Mouse (Mus musculus) right cerebral cortex, adult 18-20 months (tissue): ENCODE data around the gene Eva1a.

Experiments used
- DNase-seq: peaks from one replicate; pipeline ENCODE4 v3.0.0; 2022; ENCODE audit warnings: mixed read lengths

Gene Eva1a

DNA sequence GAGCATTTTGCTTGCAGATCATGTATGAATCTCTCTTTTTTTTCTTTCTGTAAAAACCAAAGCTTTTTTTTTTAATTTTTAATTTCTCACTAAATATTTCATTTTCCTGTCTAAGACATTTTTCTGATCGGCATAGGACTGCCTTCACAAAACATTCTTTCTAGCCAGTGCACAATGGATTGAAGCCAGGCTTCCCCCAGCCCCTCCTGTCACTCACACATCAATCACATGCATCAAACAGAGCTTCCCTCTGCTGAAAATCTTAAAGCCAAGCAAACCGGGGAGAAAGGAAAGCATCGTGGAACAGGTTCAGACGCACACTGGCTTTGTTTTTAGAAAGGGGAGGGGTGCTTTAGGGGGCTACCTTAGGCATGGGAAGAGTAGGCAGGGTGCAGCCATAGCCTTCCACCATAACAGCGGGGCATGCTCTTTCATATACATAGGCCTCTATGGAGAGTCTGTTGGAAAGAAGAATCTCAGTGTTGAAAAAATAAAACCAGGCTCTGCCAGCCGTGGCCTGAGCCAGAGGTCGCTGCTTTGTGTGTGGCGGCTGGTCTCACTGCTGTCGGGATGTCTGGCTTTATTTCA, 88.9 kb downstream of the Eva1a start:
- DNase-seq, result no peak

DNA sequence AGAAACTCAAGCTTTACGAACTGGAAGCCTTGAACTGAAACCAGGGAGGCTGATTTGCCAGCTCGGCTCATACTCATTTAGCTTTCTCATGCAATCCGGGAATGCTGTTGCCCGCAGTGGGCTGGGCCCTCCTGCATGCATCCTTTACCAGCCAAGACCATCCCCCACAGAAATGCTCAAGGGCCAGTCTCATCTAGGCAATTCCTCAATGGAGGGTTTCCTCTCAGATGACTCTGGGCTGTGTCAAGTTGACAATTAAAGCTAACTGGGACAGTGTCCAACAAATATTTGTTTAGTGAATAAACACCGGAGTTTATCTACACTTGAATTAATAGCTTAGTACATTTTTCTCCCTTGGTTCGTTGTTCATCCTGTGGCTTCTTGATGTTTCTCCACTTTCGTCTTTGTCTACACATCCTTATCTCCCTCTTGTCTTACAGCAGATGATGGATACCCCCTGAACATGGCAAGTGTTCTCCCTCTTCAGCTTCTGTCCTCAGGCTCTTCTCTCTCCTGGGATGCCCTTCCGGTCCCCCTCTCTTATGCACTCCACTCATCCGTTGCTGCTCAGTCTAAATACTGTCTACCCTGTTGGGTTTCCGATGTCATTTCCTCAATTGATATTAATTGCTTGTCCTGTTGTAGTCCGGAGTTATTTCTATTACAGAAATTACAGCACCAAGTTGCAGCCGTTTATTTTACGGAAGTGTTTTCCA, 92.2 kb downstream of the Eva1a start:
- DNase-seq, result no peak

GRCm38 (mm10) chr6:82133592-82133978, 92.7 kb downstream of the Eva1a start:
- no peak for DNase-seq

GRCm38 (mm10) chr6:82135959-82136712, 95.3 kb downstream of the Eva1a start:
- DNase-seq, result no peak
